Mouse (Mus musculus) lung, postnatal 14 days (tissue): ENCODE measurements around the gene Got2.
"Not testable (repeated sequence)": the region's sequence is repeated elsewhere in the genome, so short reads cannot be mapped to it uniquely, and the experiment has no call there.

Experiments used
- DNase-seq: peaks from one replicate; pipeline ENCODE4 v3.0.0; 2021

The Got2 gene

DNA sequence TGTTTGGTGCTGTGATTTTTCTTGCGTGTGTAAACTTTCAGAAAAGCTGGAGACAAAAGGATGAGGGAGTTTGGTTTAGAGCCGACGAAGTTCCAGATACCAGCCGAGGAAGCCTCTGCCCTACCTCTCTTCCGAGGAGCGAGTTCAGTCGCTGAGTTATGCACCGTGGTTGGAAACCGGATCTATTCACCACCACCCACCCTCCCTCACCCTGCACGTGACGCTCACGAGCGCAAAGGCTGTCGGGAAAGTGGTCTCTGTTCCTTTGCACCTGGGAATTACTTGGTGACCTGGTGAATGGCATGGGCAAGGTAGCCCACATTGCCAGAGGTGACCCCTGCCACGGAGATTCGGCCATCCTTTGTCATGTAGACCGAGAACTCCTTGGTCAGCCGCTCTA is 23.5 kb downstream of the Got2 start:
- DNase-seq = not testable (repeated sequence)

DNA sequence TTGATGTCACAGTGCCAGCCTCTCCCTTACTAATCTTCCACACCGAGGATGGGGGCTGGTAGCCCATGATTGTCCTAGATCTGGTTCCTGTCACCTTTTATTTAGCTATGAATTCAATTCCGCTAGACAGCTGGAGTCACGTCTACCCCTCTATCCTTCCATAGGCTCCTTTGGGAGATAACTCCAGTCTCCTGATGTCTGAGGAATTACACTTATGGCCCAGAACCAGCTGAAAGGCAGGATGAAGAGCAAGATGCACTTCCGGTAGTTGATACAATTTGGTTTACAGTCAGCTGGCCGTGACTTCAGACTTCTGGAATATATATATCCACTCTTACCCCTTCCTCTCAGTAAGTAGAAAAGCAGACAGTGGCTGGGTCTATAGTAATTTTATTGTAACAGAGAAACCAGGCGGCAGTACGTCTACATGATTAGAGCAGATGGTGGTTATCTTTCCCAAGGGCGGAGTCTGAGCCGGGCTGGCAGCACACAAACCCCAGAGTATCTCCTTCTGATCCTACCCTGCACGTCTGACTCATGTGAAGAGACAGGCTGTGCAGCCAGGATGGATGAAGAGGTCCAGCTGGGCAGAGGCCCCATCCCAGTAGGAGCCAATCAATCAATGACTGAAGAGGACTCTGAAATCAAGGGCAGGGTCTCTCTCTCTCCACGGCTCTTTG is 24.4 kb downstream of the Got2 start:
- DNase-seq = not testable (repeated sequence)

GRCm38 (mm10) chr8:95854174-95854573 is 34.2 kb downstream of the Got2 start:
- no peak for DNase-seq

DNA sequence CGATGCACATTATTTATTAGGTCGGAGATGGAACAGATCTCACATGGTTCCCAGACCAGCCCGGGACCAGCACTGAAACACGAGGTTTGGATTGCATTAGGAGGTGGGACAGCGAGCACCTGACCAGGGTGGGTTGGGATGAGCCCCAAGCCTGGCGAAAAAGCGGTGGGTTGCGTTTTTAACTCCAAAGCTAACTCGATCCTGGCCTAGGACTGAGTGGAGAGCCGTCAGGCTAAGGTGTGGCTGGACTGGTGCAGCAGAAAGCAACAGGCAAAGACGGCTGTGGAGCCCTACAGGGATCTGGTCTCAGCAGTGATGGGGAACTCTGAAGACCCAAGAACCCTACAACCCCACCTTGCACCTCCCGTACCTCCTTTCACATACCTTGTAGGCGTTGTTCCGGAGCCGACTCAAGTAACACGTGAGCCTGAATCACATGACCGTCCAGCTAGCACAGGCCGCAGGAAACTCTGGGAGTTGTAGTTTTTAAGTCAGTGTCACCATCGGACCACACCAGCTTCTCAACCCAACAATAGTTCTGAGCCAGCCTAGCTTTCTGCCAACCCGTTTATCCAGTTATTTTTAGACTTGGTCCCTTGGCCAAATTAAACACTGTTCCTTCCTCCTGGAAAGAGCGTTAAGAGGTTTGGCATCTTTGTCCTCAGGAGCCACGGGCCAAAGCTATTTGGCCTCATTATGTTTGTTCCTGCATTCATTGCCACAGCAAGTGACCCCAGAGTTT is 35.1 kb downstream of the Got2 start, which contains the start of gene Slc38a7:
Gene Slc38a7 (minus strand): TSS at position 438 of the 742 bp plus-strand sequence.
- peak; percentile 75 for DNase-seq

- DNase-seq = peak; percentile 45
These were observed 36.1 kb downstream of the Got2 start for GRCm38 (mm10) chr8:95852290-95852689.

DNA sequence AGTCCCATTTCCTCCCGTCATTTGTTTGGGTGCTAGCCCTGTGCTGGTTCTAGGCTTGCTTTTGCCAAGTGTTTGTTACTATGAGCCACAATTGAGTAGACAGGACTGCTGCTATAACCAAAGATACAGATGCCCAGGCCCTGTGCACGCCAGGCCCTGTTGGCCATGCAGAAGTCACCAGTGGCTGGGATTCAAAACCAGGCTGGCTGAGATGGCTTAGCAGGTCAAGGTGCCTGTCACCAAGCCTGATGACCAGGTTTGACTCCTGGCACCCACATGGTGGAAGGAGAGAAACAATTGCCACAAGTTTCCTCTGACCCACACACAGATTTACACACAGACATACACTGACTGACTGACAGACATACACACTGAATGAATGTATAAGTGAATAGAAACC is 38.0 kb downstream of the Got2 start:
- no peak for DNase-seq

- no peak for DNase-seq
These were observed 39.4 kb downstream of the Got2 start for GRCm38 (mm10) chr8:95848734-95849464.

DNA sequence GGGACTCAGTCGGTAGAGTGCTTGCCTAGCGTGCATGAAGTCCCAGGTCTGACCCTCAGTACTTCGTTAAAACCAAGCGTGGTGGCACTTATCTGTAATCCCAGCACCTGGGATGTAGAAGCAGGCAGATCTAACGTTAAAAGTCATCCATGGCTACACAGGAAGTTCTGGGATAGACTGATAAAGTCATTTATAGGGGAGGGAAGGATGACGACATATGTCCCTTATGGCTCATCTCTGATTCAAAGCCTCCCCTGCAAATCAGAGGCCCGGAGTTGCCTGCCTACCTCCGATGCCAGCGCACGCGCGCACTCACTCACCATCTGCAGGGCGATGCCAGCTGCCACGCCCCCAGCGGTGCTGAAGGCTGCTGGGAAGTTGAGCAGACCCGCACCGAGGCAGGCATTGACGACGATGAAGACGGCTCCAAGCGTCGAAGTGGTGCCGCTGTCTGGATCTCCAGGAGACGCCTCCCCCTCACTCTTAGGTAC is 40.2 kb downstream of the Got2 start:
- DNase-seq = no peak

DNA sequence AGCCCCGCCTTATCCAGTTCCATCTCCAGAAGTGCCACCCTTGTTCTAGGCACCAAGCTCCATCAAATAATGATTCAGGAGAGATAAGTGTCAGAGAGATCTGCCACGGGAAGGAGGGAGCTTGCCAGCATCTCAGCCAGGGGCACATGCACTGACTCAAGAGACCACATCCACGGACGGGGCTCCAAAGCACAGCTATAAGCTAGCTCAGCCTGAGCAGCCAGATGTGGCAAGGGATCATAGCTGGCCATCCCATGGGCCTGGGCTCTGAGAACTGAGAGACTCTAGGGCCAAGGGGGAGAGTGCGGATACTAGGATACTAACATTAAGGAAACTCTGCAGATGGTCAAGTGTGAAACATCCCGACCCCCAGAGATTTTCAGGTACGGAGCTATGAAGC is 43.3 kb downstream of the Got2 start:
- no peak for DNase-seq

DNA sequence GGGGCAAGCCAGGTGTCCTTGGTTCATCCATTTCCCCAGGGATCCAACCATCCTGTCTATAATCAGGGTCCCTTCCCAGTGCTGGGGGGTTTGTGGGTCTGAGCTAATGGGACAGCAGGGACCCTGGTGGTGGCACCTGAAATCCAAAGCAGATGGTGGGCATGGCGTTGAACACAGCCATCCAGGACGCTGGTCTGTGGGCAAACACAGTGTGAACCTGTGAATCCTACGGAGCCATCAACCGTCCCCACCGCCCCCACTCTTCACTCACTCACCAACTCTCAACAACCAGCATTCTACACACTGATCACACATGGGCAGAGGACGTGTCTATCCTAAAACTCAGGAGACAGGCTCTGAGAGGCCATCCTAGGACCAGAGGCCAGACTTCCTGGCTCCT is 44.4 kb downstream of the Got2 start:
- DNase-seq = no peak

- DNase-seq = no peak
These were observed 46.9 kb downstream of the Got2 start for GRCm38 (mm10) chr8:95841436-95841835.

GRCm38 (mm10) chr8:95839289-95839688 is 49.1 kb downstream of the Got2 start:
- no peak for DNase-seq

DNA sequence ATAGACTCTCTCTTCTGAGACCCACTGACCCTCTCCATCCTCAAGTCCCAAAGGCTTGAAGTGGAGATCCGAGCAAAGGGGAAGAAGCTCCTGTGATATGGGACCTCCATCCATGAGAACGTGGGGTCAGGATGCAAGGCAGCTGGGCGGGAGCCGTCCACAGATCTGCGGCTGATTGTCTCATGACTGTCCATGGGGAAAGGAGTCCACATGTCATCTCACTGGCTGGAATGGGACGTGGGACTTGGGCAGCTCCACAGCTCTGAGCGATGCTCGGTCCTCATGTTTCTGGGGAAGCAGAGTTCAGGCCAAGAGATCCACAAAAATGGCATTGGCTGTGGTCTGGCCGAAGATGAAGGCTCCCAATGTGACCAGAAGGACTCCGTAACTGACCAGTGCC is 51.1 kb downstream of the Got2 start:
- DNase-seq = no peak

- DNase-seq = no peak
These were observed 52.5 kb downstream of the Got2 start for GRCm38 (mm10) chr8:95835891-95836290.

GRCm38 (mm10) chr8:95833435-95833984 is 54.8 kb downstream of the Got2 start:
- DNase-seq = no peak

GRCm38 (mm10) chr8:95832603-95833434 is 55.5 kb downstream of the Got2 start:
- DNase-seq = peak; percentile 86

GRCm38 (mm10) chr8:95830144-95830543 is 58.2 kb downstream of the Got2 start:
- DNase-seq = no peak

GRCm38 (mm10) chr8:95825162-95825561 is 63.2 kb downstream of the Got2 start, which contains the start of gene Sap18b:
Gene Sap18b, plus strand, starts transcription at chr8:95825346.
- DNase-seq = not testable (repeated sequence)

DNA sequence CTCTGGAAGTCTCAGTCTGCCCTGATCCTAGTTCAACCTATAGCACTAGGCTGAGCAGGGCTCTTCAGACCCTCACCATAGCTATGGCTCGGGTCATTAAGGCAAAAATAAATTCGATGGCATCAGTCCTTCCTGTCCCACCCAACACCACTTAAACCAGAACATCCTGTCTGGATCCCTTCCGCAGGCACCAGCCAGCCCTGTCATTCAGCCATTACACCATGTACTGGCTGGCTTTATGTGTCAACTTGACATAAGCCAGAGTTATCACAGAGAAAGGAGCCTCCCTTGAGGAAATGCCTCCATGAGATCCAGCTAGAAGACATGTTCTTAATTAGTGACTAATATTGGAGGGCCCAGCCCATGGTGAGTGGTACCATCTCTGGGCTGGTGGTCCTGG is 65.6 kb downstream of the Got2 start:
- DNase-seq = no peak

GRCm38 (mm10) chr8:95822096-95822495 is 66.3 kb downstream of the Got2 start:
- DNase-seq = no peak

GRCm38 (mm10) chr8:95821266-95821665 is 67.1 kb downstream of the Got2 start:
- DNase-seq = no peak

GRCm38 (mm10) chr8:95818211-95818610 is 70.1 kb downstream of the Got2 start:
- no peak for DNase-seq
